Mouse (Mus musculus): Measurements from ENCODE around the gene Olfr804. TPM values are rescaled to one million over a fixed set of nuclear protein-coding genes. Genes with fewer than 3 reads are reported as not detected.

Gene Olfr804
- total RNA-seq (2022) = not detected

- DNase-seq = no peak
These were observed at the start of gene Olfr804 for GRCm38 (mm10) chr10:129702910-129703309. TSS of gene Olfr804 (plus strand) at chr10:129703210.

- DNase-seq = no peak
These were observed 45.6 kb upstream of the Olfr804 start, which contains the start of gene Olfr800 for GRCm38 (mm10) chr10:129657394-129657793. TSS of gene Olfr800 (plus strand) at chr10:129657694.

- no peak for DNase-seq
These were observed 29.2 kb upstream of the Olfr804 start, which contains the start of gene Olfr801 for GRCm38 (mm10) chr10:129673765-129674164. TSS of gene Olfr801 (minus strand) at chr10:129673865.

GRCm38 (mm10) chr10:129688069-129688468, 14.9 kb upstream of the Olfr804 start, which contains the start of gene Olfr802:
TSS of gene Olfr802 (minus strand) at chr10:129688169.
- no peak for DNase-seq

- no peak for DNase-seq
These were observed 8.8 kb upstream of the Olfr804 start, which contains the start of gene Olfr803 for GRCm38 (mm10) chr10:129694186-129694585. TSS of gene Olfr803 (minus strand) at chr10:129694286.

- no peak for DNase-seq
These were observed 26.3 kb downstream of the Olfr804 start, which contains the start of gene Olfr805 for GRCm38 (mm10) chr10:129729275-129729674. TSS of gene Olfr805 (minus strand) at chr10:129729375.

- DNase-seq = no peak
These were observed 38.8 kb downstream of the Olfr804 start, which contains the start of gene Olfr806 for GRCm38 (mm10) chr10:129741821-129742220. TSS of gene Olfr806 (minus strand) at chr10:129741921.

- no peak for DNase-seq
These were observed 54.7 kb downstream of the Olfr804 start, which contains the start of gene Olfr807 for GRCm38 (mm10) chr10:129757693-129758092. TSS of gene Olfr807 (minus strand) at chr10:129757793.

Small RNAs within 50 kb of the gene (microRNA-seq; reads per million reads assigned to microRNA genes)
- 0 reads per million in 2 experiments for gene Gm24485

Other genes with a start within 250 kb of the Olfr804 start
- gene Olfr787, start 241.3 kb upstream of the Olfr804 start, total RNA-seq (2022) = not detected
- not detected for gene Olfr788, start 232.2 kb upstream of the Olfr804 start, total RNA-seq (2022)
- not detected for gene Olfr789, start 218.5 kb upstream of the Olfr804 start, total RNA-seq (2022)
- gene Olfr790, start 204.7 kb upstream of the Olfr804 start, total RNA-seq (2022) = not detected
- not detected for gene Olfr791, start 181.4 kb upstream of the Olfr804 start, total RNA-seq (2022)
- not detected for gene Olfr792, start 164.0 kb upstream of the Olfr804 start, total RNA-seq (2022)
- gene Olfr794, start 135.6 kb upstream of the Olfr804 start, total RNA-seq (2022) = not detected
- gene Olfr796, start 90.6 kb upstream of the Olfr804 start, total RNA-seq (2022) = not detected
- not detected for gene Olfr798, start 75.3 kb upstream of the Olfr804 start, total RNA-seq (2022)
- gene Olfr799, start 65.7 kb upstream of the Olfr804 start, total RNA-seq (2022) = not detected
- gene Olfr800, start 45.5 kb upstream of the Olfr804 start, total RNA-seq (2022) = not detected
- not detected for gene Olfr801, start 29.3 kb upstream of the Olfr804 start, total RNA-seq (2022)
- gene Olfr802, start 15.0 kb upstream of the Olfr804 start, total RNA-seq (2022) = not detected
- gene Olfr803, start 8.9 kb upstream of the Olfr804 start, total RNA-seq (2022) = not detected
- not detected for gene Olfr805, start 26.2 kb downstream of the Olfr804 start, total RNA-seq (2022)
- not detected for gene Olfr806, start 38.7 kb downstream of the Olfr804 start, total RNA-seq (2022)
- gene Olfr807, start 54.6 kb downstream of the Olfr804 start, total RNA-seq (2022) = not detected
- not detected for gene Olfr808, start 62.3 kb downstream of the Olfr804 start, total RNA-seq (2022)
- not detected for gene Olfr809, start 71.4 kb downstream of the Olfr804 start, total RNA-seq (2022)
- not detected for gene Olfr810, start 91.7 kb downstream of the Olfr804 start, total RNA-seq (2022)
- gene Olfr811, start 101.2 kb downstream of the Olfr804 start, total RNA-seq (2022) = not detected
- not detected for gene Olfr812, start 142.9 kb downstream of the Olfr804 start, total RNA-seq (2022)
- not detected for gene Olfr813, start 152.2 kb downstream of the Olfr804 start, total RNA-seq (2022)
- not detected for gene Olfr814, start 176.6 kb downstream of the Olfr804 start, total RNA-seq (2022)
- gene Olfr815, start 202.7 kb downstream of the Olfr804 start, total RNA-seq (2022) = under 1 TPM in 1 of 4 experiments, not detected in 3; 0.32 TPM
- not detected for gene Olfr816, start 212.4 kb downstream of the Olfr804 start, total RNA-seq (2022)
- not detected for gene Olfr818, start 245.9 kb downstream of the Olfr804 start, total RNA-seq (2022)